Mouse (Mus musculus) embryonic facial prominence, embryonic 12.5 days (tissue): ENCODE measurements around the gene Parp16. TPM values are rescaled to one million over a fixed set of nuclear protein-coding genes. Genes with fewer than 3 reads are reported as not detected.

Source experiments
- ATAC-seq: fragments of 200-750 bp; cut with Nextera tagmentation; 2 replicates; pipeline ENCODE4 v1.8.0; 2017; ENCODE audit not compliant: insufficient number of reproducible peaks, insufficient read depth, low FRiP score, low TSS enrichment
- H3K27ac ChIP-seq: fragments of 300-500 bp; sonication (generic); 2 replicates; pipeline ENCODE4 v1.5.1; 2016; ENCODE audit warnings: mild to moderate bottlenecking
- H3K27me3 ChIP-seq: fragments of 300-500 bp; sonication (generic); 2 replicates; pipeline ENCODE4 v1.6.1; 2016; ENCODE audit warnings: mild to moderate bottlenecking, moderate library complexity
- H3K36me3 ChIP-seq: fragments of 300-500 bp; sonication (generic); 2 replicates; pipeline ENCODE4 v1.6.1; 2016; ENCODE audit warnings: mild to moderate bottlenecking
- H3K4me1 ChIP-seq: fragments of 300-500 bp; sonication (generic); 2 replicates; pipeline ENCODE4 v1.6.1; 2016
- H3K4me2 ChIP-seq: fragments of 300-500 bp; sonication (generic); replicated peaks from 2 replicates; pipeline ENCODE4 v1.6.1; 2016; ENCODE audit warnings: mild to moderate bottlenecking, moderate library complexity
- H3K4me3 ChIP-seq: fragments of 300-500 bp; sonication (generic); 2 replicates; pipeline ENCODE4 v1.5.1; 2016; ENCODE audit warnings: mild to moderate bottlenecking
- H3K9ac ChIP-seq: fragments of 300-500 bp; sonication (generic); 2 replicates; pipeline ENCODE4 v1.6.1; 2016; ENCODE audit warnings: mild to moderate bottlenecking, moderate library complexity
- H3K9me3 ChIP-seq: fragments of 300-500 bp; sonication (generic); 2 replicates; pipeline ENCODE4 v1.6.1; 2016; ENCODE audit warnings: mild to moderate bottlenecking, moderate library complexity
- WGBS: fragments of 180-500 bp; shearing (Covaris S2); methylation state at CpG from one replicate; pipeline ENCODE4 v1.1.7; 2016; 5-methylcytosine and 5-hydroxymethylcytosine counted together
- polyA plus RNA-seq: library from polyadenylated mRNA; unstranded; fragments of >200 nt; fragmentation: Nextera tagmentation; extraction: Ambion mirVana; gene quantifications from 2 replicates; pipeline ENCODE4 v1.2.1, GENCODE M21; 2016

Gene Parp16
- polyA plus RNA-seq, 1 experiment from 2014 or later, result 7.1 TPM

DNA sequence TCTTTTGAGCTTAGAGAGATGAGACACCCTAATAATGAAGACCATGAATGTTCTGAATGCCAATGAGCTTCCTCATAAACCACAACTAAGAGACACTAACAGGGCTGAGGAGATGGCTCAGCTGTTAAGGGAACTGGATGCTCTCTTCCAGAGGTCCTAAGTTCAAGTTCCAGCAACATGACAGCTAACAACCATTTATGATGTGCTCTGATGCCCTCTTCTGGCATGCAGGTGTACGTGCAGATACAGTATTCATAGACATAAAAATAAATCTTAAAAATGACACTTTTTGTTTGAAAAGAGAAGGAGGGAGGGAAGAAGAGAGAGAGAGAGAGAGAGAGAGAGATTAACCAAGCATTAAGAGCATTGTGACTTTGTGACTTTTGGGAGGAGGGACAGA, 30.3 kb upstream of the Parp16 start:
- ATAC-seq, result no peak
- H3K27me3 ChIP-seq, result peaks cover 6% of the 10 kb centered on the region; the same call in 1 of the 2 replicates
- peaks cover 58% of the 10 kb centered on the region for H3K4me1 ChIP-seq
- H3K27ac ChIP-seq, result no peak overlapping the region
- no peak overlapping the region for H3K9ac ChIP-seq
- no peak overlapping the region for H3K4me3 ChIP-seq
- H3K9me3 ChIP-seq, result no peaks in the 10 kb centered on the region
- 26% methylated on average over 1 of the region's 1 CpGs for WGBS
- no peaks in the 10 kb centered on the region for H3K36me3 ChIP-seq
- H3K4me2 ChIP-seq, result no peak overlapping the region

DNA sequence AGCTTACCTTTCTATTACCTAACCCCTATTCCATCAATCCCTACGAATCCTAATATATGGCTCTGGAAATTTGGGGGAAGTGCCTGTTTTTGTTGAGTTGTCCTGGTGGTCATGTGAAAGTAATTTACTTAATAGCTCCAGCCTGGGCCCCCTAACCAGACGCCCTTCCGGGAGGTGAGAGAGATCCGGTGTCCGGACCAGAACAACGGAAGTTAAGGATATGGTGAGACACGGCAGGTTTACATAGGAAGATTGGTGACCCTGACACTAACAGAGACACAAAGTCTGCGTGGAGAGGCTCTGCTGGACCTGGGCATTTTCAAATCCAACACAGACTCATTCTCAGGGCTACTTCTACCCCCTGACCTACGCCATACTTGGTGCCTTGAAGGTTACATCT, 28.8 kb upstream of the Parp16 start:
- 19% methylated on average over 9 of the region's 9 CpGs for WGBS
- no peak for ATAC-seq
- H3K4me3 ChIP-seq, result no peak overlapping the region
- H3K27me3 ChIP-seq, result peaks cover 6% of the 10 kb centered on the region; the same call in 1 of the 2 replicates
- no peaks in the 10 kb centered on the region for H3K9me3 ChIP-seq
- H3K9ac ChIP-seq, result no peak overlapping the region
- H3K27ac ChIP-seq, result no peak overlapping the region
- H3K4me1 ChIP-seq, result peaks cover 53% of the 10 kb centered on the region
- H3K36me3 ChIP-seq, result no peaks in the 10 kb centered on the region
- no peak overlapping the region for H3K4me2 ChIP-seq

DNA sequence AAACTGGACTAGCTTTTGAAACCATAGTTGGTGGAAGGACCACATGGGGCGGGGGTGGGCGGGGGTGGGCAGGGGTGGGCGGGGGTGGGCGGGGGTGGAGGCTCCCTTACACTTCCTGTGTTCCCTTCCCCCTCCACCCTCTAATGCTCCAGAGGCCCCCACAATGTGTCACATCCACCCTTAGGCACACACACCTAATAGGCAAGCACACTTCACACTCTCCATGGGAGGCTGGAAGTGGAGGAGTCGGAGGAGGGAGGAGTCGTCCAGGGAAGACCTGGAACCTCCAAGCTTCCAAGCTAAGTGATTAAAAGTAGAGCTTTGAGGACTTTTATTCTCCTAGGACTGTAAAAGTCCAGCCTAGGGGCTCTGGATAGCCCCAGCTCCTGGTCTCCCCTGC, 26.6 kb upstream of the Parp16 start:
- 0 out of 2 replicates have a peak overlapping the region, but pooled peaks have one; percentile 41 for H3K27ac ChIP-seq
- no peaks in the 10 kb centered on the region for H3K9me3 ChIP-seq
- H3K27me3 ChIP-seq, result no peaks in the 10 kb centered on the region
- H3K4me3 ChIP-seq, result no peak overlapping the region
- no peaks in the 10 kb centered on the region for H3K36me3 ChIP-seq
- no peak overlapping the region for H3K4me2 ChIP-seq
- no peak for ATAC-seq
- peaks cover 32% of the 10 kb centered on the region for H3K4me1 ChIP-seq
- WGBS, result 48% methylated on average over 6 of the region's 6 CpGs
- H3K9ac ChIP-seq, result no peak overlapping the region

- no peak overlapping the region for H3K4me2 ChIP-seq
- no peak for ATAC-seq
- H3K27ac ChIP-seq, result peak overlapping the region; percentile 63; the same call in 1 of the 2 replicates
- H3K9me3 ChIP-seq, result no peaks in the 10 kb centered on the region
- H3K4me1 ChIP-seq, result peaks cover 30% of the 10 kb centered on the region
- H3K36me3 ChIP-seq, result no peaks in the 10 kb centered on the region
- 63% methylated on average over 4 of the region's 4 CpGs for WGBS
- H3K9ac ChIP-seq, result no peak overlapping the region
- H3K4me3 ChIP-seq, result no peak overlapping the region
- no peaks in the 10 kb centered on the region for H3K27me3 ChIP-seq
Measured at GRCm38 (mm10) chr9:65168952-65169351, 26.2 kb upstream of the Parp16 start.

DNA sequence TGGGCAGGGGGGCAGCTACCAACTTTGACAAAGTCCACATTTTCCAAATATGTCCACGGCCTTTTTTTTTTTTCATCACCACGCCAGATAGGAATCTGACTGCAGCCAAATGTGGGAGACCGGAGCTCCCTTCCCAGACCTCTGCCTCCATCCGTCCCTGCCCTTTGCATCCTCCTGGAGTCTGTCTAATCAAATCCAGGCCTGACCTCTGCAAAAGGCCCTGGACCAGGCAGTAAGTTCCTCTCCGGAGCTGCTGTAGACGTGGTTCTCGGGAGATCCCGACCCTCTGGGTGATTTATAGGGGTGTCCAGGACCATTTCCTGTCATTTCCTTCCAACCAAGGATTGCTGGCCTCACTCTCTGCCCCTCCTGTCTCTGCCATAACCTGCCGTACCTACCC, 22.5 kb upstream of the Parp16 start:
- Histone ChIP-seq H3K27me3 (no peaks in the 10 kb centered on the region), H3K9me3 (no peaks in the 10 kb centered on the region), H3K36me3 (no peaks in the 10 kb centered on the region), H3K9ac (no peak overlapping the region), H3K4me1 (peaks cover 38% of the 10 kb centered on the region), H3K4me3 (no peak overlapping the region), H3K27ac (no peak overlapping the region), H3K4me2 (no peak overlapping the region)
- ATAC-seq, result no peak
- WGBS, result 18% methylated on average over 9 of the region's 9 CpGs

GRCm38 (mm10) chr9:65175234-65175938, 19.8 kb upstream of the Parp16 start:
- Histone ChIP-seq H3K4me1 (peaks cover 50% of the 10 kb centered on the region), H3K4me2 (no peak overlapping the region), H3K27ac (peak overlapping the region; percentile 72), H3K9ac (no peak overlapping the region), H3K4me3 (no peak overlapping the region), H3K36me3 (no peaks in the 10 kb centered on the region), H3K27me3 (no peaks in the 10 kb centered on the region), H3K9me3 (no peaks in the 10 kb centered on the region)
- ATAC-seq, result no peak
- WGBS, result 36% methylated on average over 5 of the region's 5 CpGs

DNA sequence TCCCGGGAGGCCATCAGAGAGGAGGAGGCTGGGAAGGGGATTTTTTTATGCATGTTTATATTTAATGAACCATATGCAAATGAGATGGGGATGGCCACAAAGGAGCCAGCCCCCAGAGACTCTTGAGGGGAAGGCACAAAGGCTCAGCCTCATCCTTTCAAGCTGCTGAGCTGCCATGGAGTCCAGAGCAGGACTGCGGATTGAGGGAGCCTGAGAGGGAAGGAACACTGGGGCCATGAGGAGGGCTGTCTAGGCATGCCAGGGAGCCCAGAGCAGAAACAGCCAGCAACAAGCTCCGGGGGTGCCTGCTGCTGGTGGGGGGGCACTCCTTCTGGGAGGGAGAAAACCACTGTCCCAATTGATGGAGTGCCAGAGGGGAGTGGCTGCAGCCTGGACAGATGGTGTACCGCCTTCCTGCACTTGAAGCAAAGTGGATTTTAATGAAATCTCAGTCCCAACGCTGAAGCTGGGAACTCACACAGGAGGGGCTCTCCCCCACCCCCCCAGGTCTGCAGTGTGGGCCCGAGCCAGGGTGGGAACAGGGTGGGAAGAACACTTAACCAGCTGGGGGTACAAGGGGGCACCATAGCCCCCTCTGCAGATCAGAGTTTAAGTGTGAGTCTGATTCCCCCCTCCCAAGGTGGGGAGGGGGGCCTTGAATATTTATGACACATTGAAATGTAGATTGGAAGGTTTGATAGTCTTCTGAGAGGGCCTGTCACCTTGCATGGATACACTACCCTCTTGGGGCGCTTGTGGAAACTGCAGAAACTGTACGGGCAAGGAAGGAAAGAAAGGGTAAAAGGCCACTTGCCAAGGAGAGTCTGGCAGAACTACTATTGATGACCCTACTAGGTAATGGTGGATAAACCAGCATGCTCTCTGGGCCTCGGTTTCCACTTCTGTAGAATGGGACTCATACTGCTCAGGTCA, 18.9 kb upstream of the Parp16 start:
- no peaks in the 10 kb centered on the region for H3K9me3 ChIP-seq
- no peak overlapping the region for H3K4me3 ChIP-seq
- H3K4me2 ChIP-seq, result no peak overlapping the region
- no peak overlapping the region for H3K9ac ChIP-seq
- H3K27me3 ChIP-seq, result no peaks in the 10 kb centered on the region
- 35% methylated on average over 9 of the region's 9 CpGs for WGBS
- H3K4me1 ChIP-seq, result peaks cover 57% of the 10 kb centered on the region
- ATAC-seq, result no peak
- H3K27ac ChIP-seq, result peak overlapping the region; percentile 72
- H3K36me3 ChIP-seq, result 0 out of 2 replicates have a peak, but pooled peaks cover 3% of the 10 kb centered on the region

- no peak overlapping the region for H3K4me2 ChIP-seq
- H3K27me3 ChIP-seq, result no peaks in the 10 kb centered on the region
- no peak overlapping the region for H3K9ac ChIP-seq
- H3K36me3 ChIP-seq, result peaks cover 16% of the 10 kb centered on the region
- H3K4me3 ChIP-seq, result no peak overlapping the region
- H3K4me1 ChIP-seq, result peaks cover 57% of the 10 kb centered on the region
- no peak for ATAC-seq
- H3K27ac ChIP-seq, result peak overlapping the region; percentile 77
- WGBS, result 65% methylated on average over 3 of the region's 3 CpGs
- H3K9me3 ChIP-seq, result no peaks in the 10 kb centered on the region
Measured at GRCm38 (mm10) chr9:65177497-65177896, 17.7 kb upstream of the Parp16 start.

DNA sequence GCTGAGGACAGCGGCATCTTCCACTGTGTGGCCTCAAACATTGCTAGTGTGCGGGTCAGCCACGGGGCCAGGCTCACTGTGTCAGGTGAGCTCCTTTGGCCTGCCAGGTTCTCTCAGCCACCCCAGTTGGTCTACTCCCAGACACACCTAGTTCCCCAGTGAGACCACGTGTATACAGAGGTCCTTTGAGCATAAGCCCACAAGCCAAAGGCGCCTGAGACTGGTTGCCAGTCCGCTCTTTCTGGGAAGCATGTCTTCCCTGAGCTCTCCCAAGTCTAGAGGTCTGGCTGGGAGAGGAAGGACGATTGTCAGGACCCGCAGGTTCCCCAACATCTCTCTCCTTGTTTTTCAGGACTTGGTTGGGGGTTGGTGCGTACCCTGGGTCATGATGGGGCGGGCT, 17.2 kb upstream of the Parp16 start:
- ATAC-seq, result no peak
- Histone ChIP-seq H3K4me3 (no peak overlapping the region), H3K36me3 (peaks cover 20% of the 10 kb centered on the region)

DNA sequence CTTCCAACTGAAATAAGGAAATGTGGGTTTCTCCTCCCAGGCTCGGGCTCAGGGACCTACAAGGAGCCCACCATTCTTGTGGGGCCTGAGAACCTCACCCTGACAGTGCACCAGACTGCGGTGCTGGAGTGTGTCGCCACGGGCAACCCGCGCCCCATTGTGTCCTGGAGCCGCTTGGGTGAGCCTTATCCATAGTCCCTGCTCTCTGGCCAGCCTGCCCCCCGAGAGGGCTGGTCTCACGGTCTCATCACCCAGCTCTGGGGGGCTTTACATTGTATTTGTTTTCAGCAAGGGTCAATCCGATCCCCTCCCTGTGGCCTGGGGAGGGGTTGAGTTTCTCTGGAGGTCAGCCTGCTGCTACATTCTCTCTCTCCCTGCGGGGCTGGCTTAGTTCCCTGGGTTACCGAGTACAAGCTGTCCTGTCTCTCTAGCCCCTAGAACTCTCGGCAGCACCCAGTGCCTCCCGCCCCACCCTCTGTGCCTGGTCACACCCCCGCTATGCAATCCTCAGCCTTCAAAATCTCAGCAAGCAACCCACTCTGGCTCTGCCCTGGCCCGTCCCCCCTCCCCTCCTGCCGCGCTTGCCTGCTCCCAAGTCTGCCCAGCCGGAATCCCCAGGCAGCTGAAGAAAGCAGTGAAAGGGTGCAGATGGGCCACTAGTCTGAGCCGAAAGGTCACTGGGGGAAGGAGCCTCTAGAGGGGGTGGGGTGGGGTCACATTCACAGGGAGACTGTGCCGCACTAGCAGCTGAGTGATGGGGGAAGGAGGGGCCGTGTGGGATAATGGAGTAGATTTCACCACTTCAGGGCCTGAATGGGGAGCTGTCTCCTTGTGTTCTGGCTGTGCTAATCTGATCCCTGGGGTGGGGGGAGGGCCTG, 16.6 kb upstream of the Parp16 start:
- 6% methylated on average over 22 of the region's 22 CpGs for WGBS
- H3K4me2 ChIP-seq, result peak overlapping the region; percentile 39
- H3K27me3 ChIP-seq, result no peaks in the 10 kb centered on the region
- ATAC-seq, result peak; percentile 57; the same call in 1 of the 2 replicates
- H3K9me3 ChIP-seq, result no peaks in the 10 kb centered on the region
- peak overlapping the region; percentile 34 for H3K9ac ChIP-seq
- peaks cover 57% of the 10 kb centered on the region for H3K4me1 ChIP-seq
- peaks cover 24% of the 10 kb centered on the region for H3K36me3 ChIP-seq
- peak overlapping the region; percentile 77 for H3K27ac ChIP-seq
- 0 out of 2 replicates have a peak overlapping the region, but pooled peaks have one; percentile 10 for H3K4me3 ChIP-seq

More for the DNA sequence above, 17.2 kb upstream of the Parp16 start:
- H3K4me2 ChIP-seq, result peak overlapping the region; percentile 39; the same call in 1 of the 2 replicates
- 49% methylated on average over 10 of the region's 10 CpGs for WGBS
- no peak overlapping the region for H3K9ac ChIP-seq
- H3K4me1 ChIP-seq, result peaks cover 57% of the 10 kb centered on the region
- no peaks in the 10 kb centered on the region for H3K9me3 ChIP-seq
- H3K27ac ChIP-seq, result peak overlapping the region; percentile 77
- H3K27me3 ChIP-seq, result no peaks in the 10 kb centered on the region
